Mouse (Mus musculus) adipose tissue, adult 10 weeks (tissue): Measurements from ENCODE around the gene Olfr1156. TPM values are rescaled to one million over a fixed set of nuclear protein-coding genes. Genes with fewer than 3 reads are reported as not detected.

ENCODE experiments used
- polyA plus RNA-seq: library from polyadenylated mRNA; stranded (reverse); fragments of 350-450 nt; fragmentation: Illumina TruSeq; extraction: RNeasy Lipid Tissue Mini Kit (QIAGEN cat#74804); gene quantifications from one replicate; pipeline ENCODE4 v1.2.3, GENCODE M21; 2014; ENCODE audit warnings: low read depth, low replicate concordance

Olfr1156 gene
- not detected for polyA plus RNA-seq

DNA sequence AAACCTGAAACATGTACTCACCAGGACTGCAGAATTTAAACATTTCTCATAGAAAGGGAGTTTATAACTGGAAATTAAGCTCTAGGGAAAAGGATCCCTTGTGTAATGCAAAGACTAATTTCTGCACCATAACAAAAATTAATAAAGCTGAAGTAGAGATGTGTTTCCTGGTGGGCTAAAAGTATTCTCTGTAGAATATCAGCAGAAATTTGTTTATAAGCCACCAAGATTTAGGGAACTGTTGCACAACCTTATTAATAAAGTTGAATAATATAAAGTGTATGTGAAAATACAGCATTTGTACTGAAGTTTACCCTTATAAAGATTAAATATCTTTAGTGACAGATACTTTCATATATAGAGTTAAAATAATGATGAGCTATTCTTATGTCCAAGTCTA, at the start of gene Olfr1156:
Gene Olfr1156, minus strand, starts transcription at position 101 of the 400 bp plus-strand sequence.

DNA sequence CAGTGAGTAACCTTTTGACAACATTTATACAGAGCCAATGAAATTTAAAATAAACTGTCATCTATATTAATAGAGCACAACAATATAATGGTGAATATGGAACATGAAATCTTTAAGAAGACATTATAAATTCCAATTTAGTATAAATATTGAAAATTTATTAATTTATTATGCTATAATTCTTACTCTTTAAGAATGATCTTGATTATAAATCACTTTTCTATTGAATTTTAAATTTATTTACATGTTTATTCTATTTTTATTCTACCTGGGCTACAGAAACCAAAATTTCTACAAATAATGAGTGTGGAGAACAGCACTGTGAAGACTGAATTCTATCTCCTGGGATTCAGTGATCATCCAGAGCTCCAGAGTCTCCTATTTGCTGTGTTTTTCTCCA, 36.9 kb upstream of the Olfr1156 start, which contains the start of gene Olfr1158:
Gene Olfr1158, plus strand, starts transcription at position 301 of the 400 bp plus-strand sequence.

GRCm38 (mm10) chr2:87974563-87974962, 21.7 kb upstream of the Olfr1156 start, which contains the start of gene Olfr74:
Gene Olfr74, minus strand, starts transcription at chr2:87974663.

GRCm38 (mm10) chr2:87968199-87968598, 15.3 kb upstream of the Olfr1156 start, which contains the start of gene Olfr1157:
Gene Olfr1157, minus strand, starts transcription at chr2:87968299.

GRCm38 (mm10) chr2:87945037-87945436, 7.9 kb downstream of the Olfr1156 start, which contains the start of gene Olfr1155:
Gene Olfr1155, minus strand, starts transcription at chr2:87945137.

GRCm38 (mm10) chr2:87905066-87905465, 47.8 kb downstream of the Olfr1156 start, which contains the start of gene Olfr1154:
Gene Olfr1154, minus strand, starts transcription at chr2:87905166.

Other genes with a start within 250 kb of the Olfr1156 start
- not detected for gene Olfr1137, start 239.9 kb downstream of the Olfr1156 start, polyA plus RNA-seq
- not detected for gene Olfr1138, start 213.1 kb downstream of the Olfr1156 start, polyA plus RNA-seq
- gene Olfr1140, start 209.3 kb downstream of the Olfr1156 start, polyA plus RNA-seq, result not detected
- not detected for gene Olfr1141, start 199.1 kb downstream of the Olfr1156 start, polyA plus RNA-seq
- gene Olfr152, start 173.6 kb downstream of the Olfr1156 start, polyA plus RNA-seq, result not detected
- not detected for gene Olfr1143, start 152.5 kb downstream of the Olfr1156 start, polyA plus RNA-seq
- gene Olfr1145, start 143.3 kb downstream of the Olfr1156 start, polyA plus RNA-seq, result not detected
- gene Olfr1148, start 122.6 kb downstream of the Olfr1156 start, polyA plus RNA-seq, result not detected
- not detected for gene Olfr1150-ps1, start 109.1 kb downstream of the Olfr1156 start, polyA plus RNA-seq
- gene Olfr1151, start 97.2 kb downstream of the Olfr1156 start, polyA plus RNA-seq, result not detected
- not detected for gene Olfr1152, start 86.6 kb downstream of the Olfr1156 start, polyA plus RNA-seq
- gene Olfr1153, start 58.1 kb downstream of the Olfr1156 start, polyA plus RNA-seq, result not detected
- gene Olfr1154, start 47.9 kb downstream of the Olfr1156 start, polyA plus RNA-seq, result not detected
- gene Olfr1155, start 8.0 kb downstream of the Olfr1156 start, polyA plus RNA-seq, result not detected
- not detected for gene Olfr1157, start 15.2 kb upstream of the Olfr1156 start, polyA plus RNA-seq
- not detected for gene Olfr74, start 21.6 kb upstream of the Olfr1156 start, polyA plus RNA-seq
- gene Olfr1158, start 37.0 kb upstream of the Olfr1156 start, polyA plus RNA-seq, result not detected
- not detected for gene Olfr1160, start 55.2 kb upstream of the Olfr1156 start, polyA plus RNA-seq
- not detected for gene Olfr1161, start 69.7 kb upstream of the Olfr1156 start, polyA plus RNA-seq
- not detected for gene Olfr73, start 84.6 kb upstream of the Olfr1156 start, polyA plus RNA-seq
- not detected for gene Olfr1162, start 98.0 kb upstream of the Olfr1156 start, polyA plus RNA-seq
- gene Olfr1163, start 118.7 kb upstream of the Olfr1156 start, polyA plus RNA-seq, result not detected
- gene Olfr1164, start 140.9 kb upstream of the Olfr1156 start, polyA plus RNA-seq, result not detected
- gene Olfr1166, start 175.2 kb upstream of the Olfr1156 start, polyA plus RNA-seq, result not detected
- not detected for gene Olfr1167, start 202.1 kb upstream of the Olfr1156 start, polyA plus RNA-seq
- not detected for gene Olfr1168, start 228.8 kb upstream of the Olfr1156 start, polyA plus RNA-seq